In genomic region chr11:84879007-84879771, GRCm38 (mm10) we compare ENCODE assay signal across 8 mouse cellular contexts. TPM values are rescaled to one million over a fixed set of nuclear protein-coding genes. Genes with fewer than 3 reads are reported as not detected.
DNase-seq lines count a peak whose midpoint lies in the region; ATAC-seq and TF ChIP-seq lines count a peak whose summit lies in the region.

No protein-coding gene starts in this region.

- peak overlapping the region; percentile 91 for H3K27ac ChIP-seq in lung, postnatal 0 days (ENCODE audit: low read length)
- no peak overlapping the region; the same call in 1 of the 2 replicates for H3K27ac ChIP-seq in embryonic facial prominence, embryonic 11.5 days (replicated peaks; ENCODE audit: low read depth, low read length)
- peak overlapping the region; percentile 83 for H3K27ac ChIP-seq in limb, embryonic 11.5 days (replicated peaks; ENCODE audit: low read depth, low read length)
- peak overlapping the region; percentile 80 for H3K27ac ChIP-seq in small intestine, adult 2 months (ENCODE audit: insufficient read depth, low read depth, low read length)

- H3K9me3 ChIP-seq in lung, postnatal 0 days (ENCODE audit: low read length): no peaks in the 10 kb centered on the region
- no peaks in the 10 kb centered on the region for H3K9me3 ChIP-seq in embryonic facial prominence, embryonic 11.5 days (replicated peaks; ENCODE audit: control insufficient read depth, low read length)
- H3K9me3 ChIP-seq in limb, embryonic 11.5 days (ENCODE audit: control insufficient read depth, low read length): no peaks in the 10 kb centered on the region

- no peaks in the 10 kb centered on the region for H3K27me3 ChIP-seq in lung, postnatal 0 days (replicated peaks; ENCODE audit: insufficient read depth, low read length)
- H3K27me3 ChIP-seq in embryonic facial prominence, embryonic 11.5 days (ENCODE audit: control insufficient read depth, insufficient read depth, low read length): no peaks in the 10 kb centered on the region
- H3K27me3 ChIP-seq in limb, embryonic 11.5 days (ENCODE audit: control insufficient read depth, insufficient read depth, low read length): no peaks in the 10 kb centered on the region
- H3K27me3 ChIP-seq in small intestine, adult 2 months (ENCODE audit: control insufficient read depth, insufficient read depth, low read length): no peaks in the 10 kb centered on the region

- no peak for ATAC-seq in lung, postnatal 0 days
- no peak for ATAC-seq in embryonic facial prominence, embryonic 11.5 days (replicated peaks; ENCODE audit: insufficient number of reproducible peaks, low FRiP score, low TSS enrichment, low read depth)
- ATAC-seq in limb, embryonic 11.5 days (ENCODE audit: insufficient number of reproducible peaks, low FRiP score, low TSS enrichment, low read depth): no peak

- peak overlapping the region; percentile 74 for H3K9ac ChIP-seq in lung, postnatal 0 days (replicated peaks; ENCODE audit: low read depth)
- peak overlapping the region; percentile 86 for H3K9ac ChIP-seq in embryonic facial prominence, embryonic 11.5 days (replicated peaks; ENCODE audit: low read length)
- H3K9ac ChIP-seq in limb, embryonic 11.5 days (ENCODE audit: low read length): peak overlapping the region; percentile 86

- no peaks in the 10 kb centered on the region for H3K36me3 ChIP-seq in lung, postnatal 0 days (ENCODE audit: insufficient read depth, low read length)
- H3K36me3 ChIP-seq in embryonic facial prominence, embryonic 11.5 days (replicated peaks; ENCODE audit: control insufficient read depth, insufficient read depth, low read depth, low read length): no peaks in the 10 kb centered on the region
- no peaks in the 10 kb centered on the region for H3K36me3 ChIP-seq in limb, embryonic 11.5 days (ENCODE audit: control insufficient read depth, insufficient read depth, low read length)
- H3K36me3 ChIP-seq in small intestine, adult 2 months (ENCODE audit: control insufficient read depth, insufficient read depth, low read length): peaks cover 8% of the 10 kb centered on the region

- TF ChIP-seq POLR2A in small intestine, adult 2 months (IDR thresholded peaks at IDR 0.05; ENCODE audit: low read depth, low read length): no peak

- 16% methylated on average over 7 of the region's 7 CpGs for WGBS in lung, postnatal 0 days
- WGBS in embryonic facial prominence, embryonic 11.5 days: 25% methylated on average over 6 of the region's 7 CpGs
- WGBS in limb, embryonic 11.5 days: 25% methylated on average over 7 of the region's 7 CpGs
- 7% methylated on average over 7 of the region's 7 CpGs for WGBS in small intestine, adult 2 months

- H3K4me3 ChIP-seq in lung, postnatal 0 days (ENCODE audit: low read depth, low read length): peak overlapping the region; percentile 87
- H3K4me3 ChIP-seq in embryonic facial prominence, embryonic 11.5 days (ENCODE audit: low read depth, low read length): peak overlapping the region; percentile 71
- H3K4me3 ChIP-seq in limb, embryonic 11.5 days (ENCODE audit: low read depth, low read length): peak overlapping the region; percentile 82
- H3K4me3 ChIP-seq in small intestine, adult 2 months (ENCODE audit: low read depth, low read length): peak overlapping the region; percentile 95

- TF ChIP-seq CTCF in lung, postnatal 0 days (IDR thresholded peaks at IDR 0.05): no peak
- no peak for TF ChIP-seq CTCF in small intestine, adult 2 months (IDR thresholded peaks at IDR 0.05; ENCODE audit: extremely low read depth, insufficient read length, insufficient replicate concordance, low read depth, low read length)

- H3K4me2 ChIP-seq in lung, postnatal 0 days (replicated peaks; ENCODE audit: low read depth, low read length): peak overlapping the region; percentile 88
- peak overlapping the region; percentile 94 for H3K4me2 ChIP-seq in embryonic facial prominence, embryonic 11.5 days (ENCODE audit: low read depth, low read length)
- H3K4me2 ChIP-seq in limb, embryonic 11.5 days (ENCODE audit: low read depth, severe bottlenecking): peak overlapping the region; percentile 89

- H3K4me1 ChIP-seq in lung, postnatal 0 days (ENCODE audit: insufficient read depth, low read depth, low read length): peaks cover 6% of the 10 kb centered on the region; the same call in 1 of the 2 replicates
- H3K4me1 ChIP-seq in embryonic facial prominence, embryonic 11.5 days (ENCODE audit: control insufficient read depth, insufficient read depth, low read length): no peaks in the 10 kb centered on the region
- H3K4me1 ChIP-seq in limb, embryonic 11.5 days (ENCODE audit: control insufficient read depth, insufficient read depth, low read length): peaks cover 3% of the 10 kb centered on the region; the same call in 1 of the 2 replicates
- peaks cover 5% of the 10 kb centered on the region for H3K4me1 ChIP-seq in small intestine, adult 2 months (ENCODE audit: control insufficient read depth, insufficient read depth, insufficient read length, low read length)

- no peak for TF ChIP-seq EP300 in lung, postnatal 0 days (IDR thresholded peaks at IDR 0.05)

- no peak for DNase-seq in lung, postnatal 0 days (ENCODE audit: low spot score)
- no peak for DNase-seq in lung, adult 18-20 months
- DNase-seq in embryonic facial prominence, embryonic 11.5 days (ENCODE audit: low spot score): no peak
- no peak for DNase-seq in limb, embryonic 11.5 days (ENCODE audit: low spot score)
- DNase-seq in urinary bladder, postnatal 10 days (ENCODE audit: low spot score): no peak
- DNase-seq in right cerebral cortex, postnatal 25 days: no peak
- no peak for DNase-seq in cerebellum, adult 11 months

RNA-seq across cellular contexts. Expression of gene Myo19, which starts 0.8 kb away (rescaled TPM):
- polyA plus RNA-seq in lung, postnatal 0 days (2015; fragmentation: Nextera tagmentation; extraction: Ambion mirVana): 2.6 and 3.3 TPM in 2 replicates
- 8.1 and 8.2 TPM in 2 replicates for polyA plus RNA-seq in embryonic facial prominence, embryonic 11.5 days (2014; fragmentation: Nextera tagmentation; extraction: Ambion mirVana)
- polyA plus RNA-seq in limb, embryonic 11.5 days (2014; fragmentation: Nextera tagmentation; extraction: Ambion mirVana): 12.3 and 13.4 TPM in 2 replicates
- 8.7 and 13.0 TPM in 2 replicates for polyA plus RNA-seq in small intestine, adult 2 months (2012; rRNA removed)

RNA-seq across cellular contexts. Expression of gene Pigw, which starts 0.9 kb away (rescaled TPM):
- polyA plus RNA-seq in lung, postnatal 0 days (2015; fragmentation: Nextera tagmentation; extraction: Ambion mirVana): 1.1 and 1.5 TPM in 2 replicates
- polyA plus RNA-seq in embryonic facial prominence, embryonic 11.5 days (2014; fragmentation: Nextera tagmentation; extraction: Ambion mirVana): 3.0 and 3.7 TPM in 2 replicates
- polyA plus RNA-seq in limb, embryonic 11.5 days (2014; fragmentation: Nextera tagmentation; extraction: Ambion mirVana): 3.1 and 3.2 TPM in 2 replicates
- 0.39 and 0.98 TPM in 2 replicates for polyA plus RNA-seq in small intestine, adult 2 months (2012; rRNA removed)

RNA-seq across cellular contexts. Expression of gene Ggnbp2, which starts 8.6 kb away (rescaled TPM):
- 56.4 and 57.3 TPM in 2 replicates for polyA plus RNA-seq in lung, postnatal 0 days (2015; fragmentation: Nextera tagmentation; extraction: Ambion mirVana)
- 72.0 and 72.5 TPM in 2 replicates for polyA plus RNA-seq in embryonic facial prominence, embryonic 11.5 days (2014; fragmentation: Nextera tagmentation; extraction: Ambion mirVana)
- 69.3 and 69.8 TPM in 2 replicates for polyA plus RNA-seq in limb, embryonic 11.5 days (2014; fragmentation: Nextera tagmentation; extraction: Ambion mirVana)
- polyA plus RNA-seq in small intestine, adult 2 months (2012; rRNA removed): 12.0 and 29.2 TPM in 2 replicates

RNA-seq across cellular contexts. Expression of gene Znhit3, which starts 37.0 kb away (rescaled TPM):
- polyA plus RNA-seq in lung, postnatal 0 days (2015; fragmentation: Nextera tagmentation; extraction: Ambion mirVana): 24.1 and 27.5 TPM in 2 replicates
- polyA plus RNA-seq in embryonic facial prominence, embryonic 11.5 days (2014; fragmentation: Nextera tagmentation; extraction: Ambion mirVana): 67.9 and 77.0 TPM in 2 replicates
- 72.4 and 73.5 TPM in 2 replicates for polyA plus RNA-seq in limb, embryonic 11.5 days (2014; fragmentation: Nextera tagmentation; extraction: Ambion mirVana)
- polyA plus RNA-seq in small intestine, adult 2 months (2012; rRNA removed): 3.3 and 4.3 TPM in 2 replicates

RNA-seq across cellular contexts. Expression of gene Dhrs11, which starts 50.4 kb away (rescaled TPM):
- polyA plus RNA-seq in lung, postnatal 0 days (2015; fragmentation: Nextera tagmentation; extraction: Ambion mirVana): 9.1 and 9.3 TPM in 2 replicates
- 11.7 and 12.0 TPM in 2 replicates for polyA plus RNA-seq in embryonic facial prominence, embryonic 11.5 days (2014; fragmentation: Nextera tagmentation; extraction: Ambion mirVana)
- 11.2 and 13.9 TPM in 2 replicates for polyA plus RNA-seq in limb, embryonic 11.5 days (2014; fragmentation: Nextera tagmentation; extraction: Ambion mirVana)
- 295 and 763 TPM in 2 replicates for polyA plus RNA-seq in small intestine, adult 2 months (2012; rRNA removed)
